Mouse (Mus musculus) brain, embryonic 14.5 days (tissue): ENCODE data around the gene Rrp9.

Source experiments
- CTCF ChIP-seq: fragments of 200-500 bp; IDR thresholded peaks from 2 replicates; pipeline ENCODE4 v1.5.1; 2012; ENCODE audit warnings: inconsistent platforms, mild to moderate bottlenecking, moderate library complexity, borderline replicate concordance; ENCODE audit not compliant: insufficient read depth, insufficient read length; ENCODE audit errors: extremely low read depth
- POLR2A ChIP-seq: fragments of 200-500 bp; IDR thresholded peaks from 2 replicates; pipeline ENCODE4 v1.6.1; 2012; ENCODE audit warnings: mild to moderate bottlenecking, inconsistent platforms, borderline replicate concordance; ENCODE audit not compliant: poor library complexity, insufficient read depth, insufficient read length, severe bottlenecking; ENCODE audit errors: extremely low read depth

- TF ChIP-seq POLR2A (no peak), CTCF (no peak)
Measured at GRCm38 (mm10) chr9:106466721-106467120, 9.0 kb upstream of the Rrp9 start.
